Mouse (Mus musculus) lung, postnatal 0 days (tissue): Measurements from ENCODE around the gene Thap8.

Source experiments
- CTCF ChIP-seq: IDR thresholded peaks from 2 replicates; pipeline ENCODE4 v1.5.1; 2016; ENCODE audit warnings: antibody characterized with exemption, mild to moderate bottlenecking
- EP300 ChIP-seq: IDR thresholded peaks from 2 replicates; pipeline ENCODE4 v1.6.1; 2016; ENCODE audit warnings: antibody characterized with exemption, mild to moderate bottlenecking, control low read depth

- TF ChIP-seq EP300, result no peak
- no peak; the same call in 1 of the 2 replicates for TF ChIP-seq CTCF
Measured at GRCm38 (mm10) chr7:30308076-30309005, 28.4 kb downstream of the Thap8 start, which contains the start of gene Alkbh6.
